Mouse (Mus musculus) activated CD4-positive, CD25-positive, alpha-beta regulatory T cell, adult 9 weeks (primary cell): ENCODE measurements around the gene Kdm5b. TPM values are rescaled to one million over a fixed set of nuclear protein-coding genes. Genes with fewer than 3 reads are reported as not detected.

ENCODE experiments used
- polyA plus RNA-seq: library from polyadenylated mRNA; unstranded; fragments of 100-300 nt; shearing (Covaris generic); gene quantifications from one replicate; pipeline ENCODE4 v1.2.1, GENCODE M21; 2017

Gene Kdm5b
- 19.8 TPM for polyA plus RNA-seq

GRCm38 (mm10) chr1:134559976-134560375 is at the start of gene Kdm5b:
TSS of gene Kdm5b (plus strand) at chr1:134560171.

DNA sequence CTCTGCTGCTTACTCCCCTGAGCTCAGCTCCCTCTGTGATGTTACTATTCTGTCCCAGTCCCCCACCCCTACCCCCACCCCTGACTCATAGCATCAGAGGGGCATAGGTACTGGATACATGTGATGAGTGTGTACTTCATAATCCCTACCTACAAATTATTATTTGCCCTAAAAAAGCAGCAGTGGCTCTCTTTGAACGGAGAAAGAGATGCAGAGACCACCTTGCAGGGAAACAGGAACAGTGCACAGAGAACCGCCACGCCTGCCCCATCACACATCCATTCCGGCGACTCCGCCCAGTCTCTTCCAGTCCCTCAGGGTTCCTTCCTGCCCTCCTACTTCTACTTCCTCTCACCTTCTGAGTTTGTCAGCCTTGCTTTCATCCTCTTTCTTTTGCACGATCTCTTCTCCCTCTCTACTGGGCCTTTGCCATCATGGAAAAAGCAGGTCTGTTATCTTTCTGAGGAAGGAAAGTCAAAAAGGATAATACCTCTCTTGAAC is 10.3 kb upstream of the Kdm5b start, which contains the start of gene Mgat4e:
Mgat4e (minus strand) TSS at position 51 of the 501 bp plus-strand sequence.

GRCm38 (mm10) chr1:134646261-134646962 is 86.4 kb downstream of the Kdm5b start, which contains the start of gene Syt2:
TSS of gene Syt2 (plus strand) at chr1:134646677.

Other genes starting within 250 kb of the Kdm5b start
- gene Ppfia4, start 227.2 kb upstream of the Kdm5b start, polyA plus RNA-seq: 0.17 TPM
- 56.0 TPM for gene Tmem183a, start 198.2 kb upstream of the Kdm5b start, polyA plus RNA-seq
- not detected for gene 4933406M09Rik, start 174.2 kb upstream of the Kdm5b start, polyA plus RNA-seq
- 26.4 TPM for gene Cyb5r1, start 154.6 kb upstream of the Kdm5b start, polyA plus RNA-seq
- gene Adipor1, start 144.8 kb upstream of the Kdm5b start, polyA plus RNA-seq: 35.4 TPM
- gene Klhl12, start 104.6 kb upstream of the Kdm5b start, polyA plus RNA-seq: 17.4 TPM
- 45.6 TPM for gene Rabif, start 65.5 kb upstream of the Kdm5b start, polyA plus RNA-seq
- gene Mgat4e, start 10.5 kb upstream of the Kdm5b start, polyA plus RNA-seq: not detected
- not detected for gene Syt2, start 86.5 kb downstream of the Kdm5b start, polyA plus RNA-seq